Mouse (Mus musculus): ENCODE data around the gene Gpr135. TPM values are rescaled to one million over a fixed set of nuclear protein-coding genes. Genes with fewer than 3 reads are reported as not detected.
"Not testable (repeated sequence)": the region's sequence is repeated elsewhere in the genome, so short reads cannot be mapped to it uniquely, and the experiment has no call there.

Gene Gpr135
- polyA plus RNA-seq, 2 experiments: 0.13 to 0.49 TPM

DNA sequence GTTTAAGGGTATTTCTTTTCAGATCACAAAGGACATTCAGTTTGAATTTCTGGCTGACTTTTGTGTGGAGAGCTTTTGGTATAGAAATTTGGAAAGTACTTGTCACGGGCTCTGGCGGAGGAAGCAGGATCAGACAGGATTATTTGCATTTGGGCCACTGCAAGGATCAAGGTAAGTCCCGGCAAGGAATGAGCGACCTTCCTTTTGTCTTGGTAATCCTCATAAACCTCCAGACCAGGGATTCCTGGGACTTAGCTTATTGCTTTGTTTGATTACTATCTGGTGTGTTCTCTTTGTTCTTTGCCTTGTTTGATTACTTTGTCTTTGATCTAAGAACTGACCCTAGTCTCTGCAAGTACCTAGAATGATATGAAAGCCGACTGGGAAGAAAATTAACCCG is 17.1 kb downstream of the Gpr135 start:
- DNase-seq (ENCODE audit: low read depth in 3 of 3, low spot score in 3 of 3) (no peak), ATAC-seq (ENCODE audit: insufficient read depth) (no peak)
- Histone ChIP-seq H3K9ac (replicated peaks) (no peak overlapping the region), H3K4me3 (ENCODE audit: insufficient read depth in 1 of 2, low read depth in 2 of 2, low read length in 2 of 2) (no peak overlapping the region), H3K27me3 (ENCODE audit: control insufficient read depth, insufficient read depth, low read length) (no peaks in the 10 kb centered on the region), H3K9me3 (ENCODE audit: control insufficient read depth, low read length) (no peaks in the 10 kb centered on the region), H3K27ac (no peak overlapping the region), H3K4me2 (ENCODE audit: low read depth) (no peak overlapping the region), H3K4me1 (replicated peaks; ENCODE audit: control insufficient read depth in 2 of 2, insufficient read depth in 2 of 2, low read length in 1 of 2) (no peaks in the 10 kb centered on the region), H3K36me3 (replicated peaks; ENCODE audit: control insufficient read depth, insufficient read depth, low read depth) (no peaks in the 10 kb centered on the region)
- WGBS (ENCODE audit: insufficient replicate concordance): 41% methylated on average over 6 of the region's 6 CpGs
- no peak for TF ChIP-seq CTCF (IDR thresholded peaks at IDR 0.05; ENCODE audit: low read depth)
- no peak for TF ChIP-seq EP300 (IDR thresholded peaks at IDR 0.05; ENCODE audit: low read depth)

GRCm38 (mm10) chr12:72053303-72053702 is 17.6 kb downstream of the Gpr135 start:
- Histone ChIP-seq H3K9me3 (ENCODE audit: control insufficient read depth, low read length) (no peaks in the 10 kb centered on the region), H3K4me3 (ENCODE audit: insufficient read depth in 1 of 2, low read depth in 2 of 2, low read length in 2 of 2) (no peak overlapping the region), H3K27me3 (ENCODE audit: control insufficient read depth, insufficient read depth, low read length) (no peaks in the 10 kb centered on the region), H3K4me2 (ENCODE audit: low read depth) (no peak overlapping the region), H3K4me1 (replicated peaks; ENCODE audit: control insufficient read depth in 2 of 2, insufficient read depth in 2 of 2, low read length in 1 of 2) (no peaks in the 10 kb centered on the region), H3K9ac (replicated peaks) (no peak overlapping the region), H3K27ac (no peak overlapping the region), H3K36me3 (replicated peaks; ENCODE audit: control insufficient read depth, insufficient read depth, low read depth) (no peaks in the 10 kb centered on the region)
- no peak for ATAC-seq (ENCODE audit: insufficient read depth)
- DNase-seq (ENCODE audit: low read depth in 3 of 3, low spot score in 3 of 3): no peak
- WGBS (ENCODE audit: insufficient replicate concordance): 32% methylated on average over 6 of the region's 6 CpGs
- TF ChIP-seq CTCF (IDR thresholded peaks at IDR 0.05; ENCODE audit: low read depth): peak; percentile 47
- TF ChIP-seq EP300 (IDR thresholded peaks at IDR 0.05; ENCODE audit: low read depth): no peak

DNA sequence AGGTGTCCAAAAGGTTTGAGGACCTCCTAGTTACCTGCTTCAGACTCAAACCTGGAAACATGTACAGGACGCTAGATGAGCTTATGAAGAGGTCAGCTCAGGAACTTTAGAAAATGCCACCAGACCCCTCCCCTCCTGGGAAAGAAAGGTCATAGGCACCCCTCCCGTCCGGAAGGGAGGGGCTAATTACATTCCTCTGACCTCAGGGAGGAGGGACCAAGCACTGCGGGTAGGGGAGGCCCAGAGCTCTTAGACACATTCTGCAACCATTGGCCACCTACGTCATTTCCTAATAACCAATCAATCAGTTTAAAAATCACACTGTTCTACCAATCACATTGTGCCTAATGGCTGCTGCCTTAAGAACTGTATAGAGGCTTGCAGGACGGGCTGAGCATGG is 18.4 kb downstream of the Gpr135 start:
- no peak overlapping the region for H3K9ac ChIP-seq (replicated peaks)

GRCm38 (mm10) chr12:72050821-72051220 is 20.1 kb downstream of the Gpr135 start:
- H3K27ac ChIP-seq: no peak overlapping the region
- ATAC-seq (ENCODE audit: insufficient read depth): no peak
- no peak for TF ChIP-seq EP300 (IDR thresholded peaks at IDR 0.05; ENCODE audit: low read depth)
- no peak for TF ChIP-seq CTCF (IDR thresholded peaks at IDR 0.05; ENCODE audit: low read depth)
- 64% methylated on average over 4 of the region's 4 CpGs for WGBS (ENCODE audit: insufficient replicate concordance)
- no peak overlapping the region for H3K9ac ChIP-seq (replicated peaks)
- H3K36me3 ChIP-seq (replicated peaks; ENCODE audit: control insufficient read depth, insufficient read depth, low read depth): no peaks in the 10 kb centered on the region
- no peaks in the 10 kb centered on the region for H3K9me3 ChIP-seq (ENCODE audit: control insufficient read depth, low read length)
- no peak for DNase-seq (ENCODE audit: low read depth in 3 of 3, low spot score in 3 of 3)
- no peak overlapping the region for H3K4me3 ChIP-seq (ENCODE audit: insufficient read depth in 1 of 2, low read depth in 2 of 2, low read length in 2 of 2)
- H3K4me1 ChIP-seq (replicated peaks; ENCODE audit: control insufficient read depth in 2 of 2, insufficient read depth in 2 of 2, low read length in 1 of 2): no peaks in the 10 kb centered on the region
- no peaks in the 10 kb centered on the region for H3K27me3 ChIP-seq (ENCODE audit: control insufficient read depth, insufficient read depth, low read length)
- no peak overlapping the region for H3K4me2 ChIP-seq (ENCODE audit: low read depth)

More for the DNA sequence above, 18.4 kb downstream of the Gpr135 start:
- 66% methylated on average over 6 of the region's 6 CpGs for WGBS (ENCODE audit: insufficient replicate concordance)
- H3K27ac ChIP-seq: no peak overlapping the region
- no peak for ATAC-seq (ENCODE audit: insufficient read depth)
- H3K27me3 ChIP-seq (ENCODE audit: control insufficient read depth, insufficient read depth, low read length): no peaks in the 10 kb centered on the region
- H3K9me3 ChIP-seq (ENCODE audit: control insufficient read depth, low read length): no peaks in the 10 kb centered on the region
- TF ChIP-seq CTCF (IDR thresholded peaks at IDR 0.05; ENCODE audit: low read depth) (no peak), EP300 (IDR thresholded peaks at IDR 0.05; ENCODE audit: low read depth) (no peak)
- no peak overlapping the region for H3K4me3 ChIP-seq (ENCODE audit: insufficient read depth in 1 of 2, low read depth in 2 of 2, low read length in 2 of 2)
- DNase-seq (ENCODE audit: low read depth in 3 of 3, low spot score in 3 of 3): no peak
- H3K4me1 ChIP-seq (replicated peaks; ENCODE audit: control insufficient read depth in 2 of 2, insufficient read depth in 2 of 2, low read length in 1 of 2): no peaks in the 10 kb centered on the region
- no peaks in the 10 kb centered on the region for H3K36me3 ChIP-seq (replicated peaks; ENCODE audit: control insufficient read depth, insufficient read depth, low read depth)
- H3K4me2 ChIP-seq (ENCODE audit: low read depth): no peak overlapping the region

GRCm38 (mm10) chr12:72050156-72050555 is 20.8 kb downstream of the Gpr135 start:
- not testable (repeated sequence) for H3K4me2 ChIP-seq (ENCODE audit: low read depth); H3K9me3 ChIP-seq (ENCODE audit: control insufficient read depth, low read length); H3K36me3 ChIP-seq (replicated peaks; ENCODE audit: control insufficient read depth, insufficient read depth, low read depth); ATAC-seq (ENCODE audit: insufficient read depth); H3K27me3 ChIP-seq (ENCODE audit: control insufficient read depth, insufficient read depth, low read length); H3K4me3 ChIP-seq (ENCODE audit: insufficient read depth in 1 of 2, low read depth in 2 of 2, low read length in 2 of 2); H3K27ac ChIP-seq; DNase-seq (ENCODE audit: low read depth in 3 of 3, low spot score in 3 of 3); H3K4me1 ChIP-seq (replicated peaks; ENCODE audit: control insufficient read depth in 2 of 2, insufficient read depth in 2 of 2, low read length in 1 of 2); H3K9ac ChIP-seq (replicated peaks)
- 69% methylated on average over 5 of the region's 5 CpGs for WGBS (ENCODE audit: insufficient replicate concordance)
